Mouse (Mus musculus): Measurements from ENCODE around the gene Eif3g.

Eif3g gene

GRCm38 (mm10) chr9:20893069-20893468, 5.4 kb downstream of the Eif3g start:
- TF ChIP-seq GATA4 (IDR thresholded peaks at IDR 0.05; ENCODE audit: insufficient replicate concordance, low read length) = no peak

DNA sequence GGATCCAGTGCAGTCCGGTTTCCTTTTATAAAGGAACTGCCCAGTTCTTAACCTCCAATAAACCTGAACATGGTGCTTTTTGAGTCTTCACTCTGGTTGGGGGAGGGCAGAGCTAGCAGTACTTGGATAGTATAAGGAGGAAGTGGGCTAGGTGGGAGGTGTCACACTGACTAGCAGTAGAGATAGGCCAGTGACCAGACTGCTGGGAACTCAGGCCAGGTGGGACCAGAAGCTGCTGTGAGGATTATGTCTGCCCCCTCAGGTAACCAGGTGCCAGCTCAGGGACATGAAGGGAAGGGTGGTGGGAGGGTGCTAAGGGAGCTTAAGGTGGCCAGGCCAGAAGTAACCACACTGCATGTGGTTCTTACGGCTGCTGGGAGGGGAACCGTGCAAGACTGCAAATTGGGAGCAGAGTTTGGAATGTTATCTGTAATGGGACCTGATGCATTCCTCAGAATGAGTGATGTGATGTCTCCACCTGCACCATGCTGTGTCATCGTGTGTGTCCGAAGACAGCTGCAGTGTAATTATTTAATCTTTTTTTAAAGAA, 6.2 kb downstream of the Eif3g start:
- TF ChIP-seq GATA4 (IDR thresholded peaks at IDR 0.05; ENCODE audit: insufficient replicate concordance, low read length) = no peak

- TF ChIP-seq GATA4 (IDR thresholded peaks at IDR 0.05; ENCODE audit: insufficient replicate concordance, low read length) = no peak
Measured at GRCm38 (mm10) chr9:20891339-20892103, 6.9 kb downstream of the Eif3g start.

DNA sequence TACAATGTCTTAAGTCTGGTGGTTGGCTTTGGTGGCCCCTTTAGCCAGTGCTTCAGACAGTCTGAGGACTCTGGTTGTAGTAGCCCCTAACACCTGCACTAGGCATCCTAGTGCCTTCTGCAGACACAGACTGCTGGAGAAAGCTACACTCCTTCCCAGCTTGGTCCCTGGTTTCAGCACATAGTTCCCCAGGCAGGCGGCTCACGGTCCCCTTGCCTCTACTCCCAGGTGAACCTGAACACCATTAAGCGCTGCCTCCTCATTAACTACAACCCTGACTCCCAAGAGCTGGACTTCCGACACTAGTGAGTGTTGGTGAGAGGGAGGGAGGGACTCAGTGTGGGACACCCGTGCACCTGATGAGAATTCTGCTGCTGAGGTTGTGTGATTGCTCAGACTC, 8.0 kb downstream of the Eif3g start:
- no peak for TF ChIP-seq GATA4 (IDR thresholded peaks at IDR 0.05; ENCODE audit: insufficient replicate concordance, low read length)

DNA sequence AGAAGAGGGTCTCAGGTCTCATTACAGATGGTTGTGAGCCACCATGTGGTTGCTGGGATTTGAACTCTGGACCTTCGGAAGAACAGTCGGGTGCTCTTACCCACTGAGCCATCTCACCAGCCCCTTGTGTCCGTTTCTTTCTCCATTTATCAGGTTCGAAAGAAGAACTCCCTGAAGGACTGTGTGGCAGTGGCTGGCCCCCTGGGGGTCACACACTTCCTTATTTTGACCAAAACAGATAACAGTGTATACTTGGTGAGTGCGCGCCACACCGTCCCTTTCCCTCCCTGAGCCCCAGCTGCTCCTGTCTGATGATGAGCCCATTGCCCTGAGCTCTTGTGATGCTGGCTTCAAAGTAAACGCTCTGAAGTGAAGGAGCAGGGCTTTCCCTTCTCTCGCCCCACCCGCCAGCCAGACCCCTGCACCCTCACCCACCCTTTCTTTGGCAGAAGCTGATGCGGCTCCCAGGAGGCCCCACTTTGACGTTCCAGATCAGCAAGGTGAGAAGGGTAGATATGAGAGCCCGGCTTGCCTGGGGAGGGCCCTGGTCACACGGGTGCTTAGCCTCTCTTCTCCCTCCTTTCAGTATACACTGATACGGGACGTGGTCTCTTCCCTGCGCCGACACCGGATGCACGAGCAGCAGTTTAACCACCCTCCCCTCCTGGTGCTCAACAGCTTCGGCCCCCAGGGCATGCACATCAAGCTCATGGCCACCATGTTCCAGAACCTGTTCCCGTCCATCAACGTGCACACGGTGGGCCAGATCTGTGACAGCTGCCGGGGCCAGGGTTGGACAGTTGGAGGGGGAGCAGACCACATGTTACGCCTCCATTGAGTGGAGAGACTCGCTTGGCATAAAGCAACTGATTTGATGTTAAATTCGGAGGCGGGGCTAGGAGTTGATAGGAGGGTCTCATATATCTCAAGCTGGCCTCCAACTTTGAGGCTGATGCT, 9.0 kb downstream of the Eif3g start:
- no peak for TF ChIP-seq GATA4 (IDR thresholded peaks at IDR 0.05; ENCODE audit: insufficient replicate concordance, low read length)

- no peak for TF ChIP-seq GATA4 (IDR thresholded peaks at IDR 0.05; ENCODE audit: insufficient replicate concordance, low read length)
Measured at GRCm38 (mm10) chr9:20888386-20888765, 10.0 kb downstream of the Eif3g start.

DNA sequence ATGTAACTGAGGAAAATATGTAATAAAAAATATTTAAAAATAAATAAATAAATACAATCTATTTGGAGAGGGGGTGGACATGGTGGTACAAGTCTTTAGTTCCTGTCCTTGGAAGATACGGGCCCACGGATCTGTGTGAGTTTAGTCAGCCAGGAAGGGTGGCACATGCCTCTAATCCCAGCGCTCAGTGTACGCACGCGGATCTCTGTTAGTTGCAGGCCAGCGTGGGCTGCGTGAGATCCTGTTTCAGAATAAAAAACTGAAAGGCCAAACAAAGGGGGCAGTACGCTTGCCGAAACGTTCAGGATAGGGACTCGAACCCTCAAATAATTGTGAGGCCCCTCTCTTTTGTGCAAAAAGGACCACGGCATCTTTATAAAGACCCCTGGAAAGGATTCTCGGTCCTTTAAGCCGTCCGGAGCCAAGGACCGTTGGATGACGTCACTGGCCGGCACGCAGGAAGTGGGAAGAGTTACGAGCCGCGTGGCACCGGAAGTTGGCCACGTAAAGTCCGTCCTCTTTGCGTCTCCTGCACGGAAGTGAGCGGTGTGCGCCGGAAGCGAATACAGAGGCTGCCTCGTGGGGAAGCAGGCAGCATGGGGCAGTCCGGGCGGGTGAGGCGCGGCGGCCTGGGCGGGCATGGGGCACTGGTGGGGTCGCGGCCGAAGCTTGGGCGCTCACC, 10.6 kb downstream of the Eif3g start, which contains the start of gene Ppan:
TSS of gene Ppan (plus strand) at position 472 of the 682 bp plus-strand sequence.
- TF ChIP-seq GATA4 (IDR thresholded peaks at IDR 0.05; ENCODE audit: insufficient replicate concordance, low read length) = no peak

DNA sequence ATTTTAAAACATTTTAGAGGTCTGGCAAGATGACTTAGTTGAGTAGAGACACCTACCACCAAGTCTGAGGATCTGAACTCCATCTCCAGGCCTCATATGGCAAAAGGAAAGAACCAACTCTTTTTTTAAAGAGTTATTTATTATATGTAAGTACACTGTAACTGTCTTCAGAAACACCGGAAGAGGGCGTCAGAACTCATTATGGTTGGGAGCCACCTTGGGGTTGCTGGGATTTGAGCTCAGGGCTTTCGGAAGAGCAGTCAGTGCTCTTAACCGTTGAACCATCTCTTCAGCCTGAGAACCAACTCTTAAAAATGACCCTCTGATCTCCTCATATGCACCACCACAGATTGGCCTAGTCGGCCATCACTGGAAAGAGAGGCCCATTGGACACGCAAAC, 11.2 kb downstream of the Eif3g start:
- TF ChIP-seq GATA4 (IDR thresholded peaks at IDR 0.05; ENCODE audit: insufficient replicate concordance, low read length) = no peak

DNA sequence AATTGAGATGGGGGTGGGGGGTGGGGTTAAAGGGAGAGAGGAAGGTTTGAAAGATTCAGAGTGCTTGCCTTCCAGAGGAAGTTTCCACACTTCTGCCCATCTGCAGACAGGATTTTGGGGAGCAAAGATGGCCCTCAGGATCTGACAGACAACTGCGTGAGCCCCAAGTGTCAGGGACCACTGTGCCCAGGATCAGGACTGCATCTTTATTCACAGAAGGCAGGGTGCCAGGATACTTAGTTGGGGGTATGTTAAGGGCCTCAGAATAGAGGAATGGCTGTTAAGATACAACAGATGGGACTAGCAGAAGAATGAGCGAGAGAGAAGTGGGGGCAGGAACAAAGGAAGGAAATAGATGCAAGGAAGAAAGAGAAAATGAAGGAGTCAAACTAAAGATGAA, 11.9 kb downstream of the Eif3g start:
- no peak for TF ChIP-seq GATA4 (IDR thresholded peaks at IDR 0.05; ENCODE audit: insufficient replicate concordance, low read length)

DNA sequence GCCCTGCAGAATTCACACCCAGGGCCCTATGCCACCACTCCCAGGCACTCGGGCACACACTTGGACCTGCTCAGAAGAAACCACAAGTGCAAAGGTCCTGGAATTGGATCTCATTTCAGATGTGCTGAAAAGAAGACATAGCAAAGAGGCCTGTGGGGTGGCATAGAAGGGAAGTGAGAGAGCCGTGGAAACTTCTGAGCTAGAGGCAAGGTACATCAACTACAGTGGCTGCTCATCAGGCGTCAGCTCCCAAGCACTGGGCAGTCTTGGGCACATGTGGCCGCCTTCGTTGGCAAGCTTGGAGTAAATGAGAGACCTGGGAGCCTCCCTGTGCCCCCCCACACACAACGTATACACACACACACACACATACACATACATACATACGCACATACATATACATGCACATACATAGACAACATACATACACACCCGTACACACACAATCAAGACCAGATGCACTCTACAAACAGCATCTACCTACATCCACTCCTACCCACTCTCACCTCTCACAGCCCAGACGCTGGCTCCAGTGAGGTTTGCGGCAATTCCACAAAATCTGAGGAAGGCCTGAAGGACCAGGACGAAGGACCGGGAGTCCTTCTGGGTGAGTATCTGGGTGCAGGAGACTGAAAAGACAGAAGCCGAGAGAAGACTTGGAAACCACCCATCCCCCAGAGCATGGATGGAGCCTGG, 19.2 kb downstream of the Eif3g start, which contains the start of gene Angptl6:
TSS of gene Angptl6 (minus strand) at position 631 of the 696 bp plus-strand sequence.
- no peak for TF ChIP-seq GATA4 (IDR thresholded peaks at IDR 0.05; ENCODE audit: insufficient replicate concordance, low read length)

DNA sequence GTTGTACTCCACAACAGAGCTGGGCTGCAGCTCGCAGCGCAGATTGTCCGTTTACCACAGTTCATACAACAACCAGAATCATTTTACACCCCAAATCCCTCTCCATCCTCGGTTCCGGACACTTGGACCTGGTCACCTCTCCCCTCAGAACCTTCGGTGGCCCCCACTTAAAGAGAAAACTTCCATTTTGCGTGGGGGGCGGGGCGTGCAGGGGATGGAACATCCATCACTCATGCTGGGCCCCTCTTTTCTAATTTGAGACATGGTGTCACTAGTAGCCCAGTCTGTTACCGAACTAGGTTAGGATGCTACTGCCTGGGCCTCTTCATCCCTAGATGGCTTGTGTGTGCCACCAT, 19.7 kb downstream of the Eif3g start:
- no peak for TF ChIP-seq GATA4 (IDR thresholded peaks at IDR 0.05; ENCODE audit: insufficient replicate concordance, low read length)

- no peak for TF ChIP-seq GATA4 (IDR thresholded peaks at IDR 0.05; ENCODE audit: insufficient replicate concordance, low read length)
Measured at GRCm38 (mm10) chr9:20878041-20878709, 20.2 kb downstream of the Eif3g start.

GRCm38 (mm10) chr9:20877118-20878040, 21.0 kb downstream of the Eif3g start:
- no peak for TF ChIP-seq GATA4 (IDR thresholded peaks at IDR 0.05; ENCODE audit: insufficient replicate concordance, low read length)
